Mouse (Mus musculus): ENCODE measurements around the gene Arid4b.

DNA sequence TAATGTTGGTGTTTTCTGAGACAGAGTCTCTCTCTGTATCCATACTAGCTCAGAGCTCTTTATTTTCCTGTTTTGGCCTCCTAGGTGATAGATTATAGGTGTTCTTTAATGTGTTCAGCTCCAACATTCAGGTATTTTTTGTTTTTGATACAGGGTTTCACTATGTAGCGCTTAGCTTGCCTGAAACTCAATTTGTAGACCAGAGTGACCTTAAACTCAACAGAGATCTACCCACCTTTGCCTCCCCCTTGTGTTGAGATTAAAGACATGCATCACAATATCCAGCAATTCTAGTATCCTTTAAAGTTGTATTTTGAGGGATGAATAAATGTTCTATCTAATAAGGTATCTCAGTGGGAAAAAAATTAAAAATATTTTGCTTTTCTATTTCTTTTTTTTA is 115.0 kb downstream of the Arid4b start:
- TF ChIP-seq USF1 (IDR thresholded peaks at IDR 0.05; ENCODE audit: low read depth): no peak
- TF ChIP-seq CTCF (IDR thresholded peaks at IDR 0.05; ENCODE audit: control insufficient read depth, insufficient read depth, insufficient read length): no peak
- no peak for TF ChIP-seq MAX (IDR thresholded peaks at IDR 0.05)
- no peak for TF ChIP-seq MYOD1 (IDR thresholded peaks at IDR 0.05; ENCODE audit: control insufficient read depth, insufficient read length, low read depth)
- TF ChIP-seq MYOG (IDR thresholded peaks at IDR 0.05; ENCODE audit: control insufficient read depth, extremely low read depth, insufficient read length): no peak
- TF ChIP-seq CEBPB (IDR thresholded peaks at IDR 0.05; ENCODE audit: low read depth): no peak
- no peak for TF ChIP-seq FOSL1 (IDR thresholded peaks at IDR 0.05; ENCODE audit: insufficient read depth, low read length, poor library complexity, severe bottlenecking)
